Mouse (Mus musculus) stomach, postnatal 0 days (tissue): ENCODE measurements around the gene Usp5. TPM values are rescaled to one million over a fixed set of nuclear protein-coding genes. Genes with fewer than 3 reads are reported as not detected.
"Not testable (repeated sequence)": the region's sequence is repeated elsewhere in the genome, so short reads cannot be mapped to it uniquely, and the experiment has no call there.

ENCODE experiments used
- ATAC-seq: fragments of 200-750 bp; cut with Nextera tagmentation; 2 replicates; pipeline ENCODE4 v1.8.0; 2017; ENCODE audit not compliant: low FRiP score, low TSS enrichment
- DNase-seq: peaks from one replicate; pipeline ENCODE4 v3.0.0-alpha.2; 2016; ENCODE audit warnings: low spot score
- H3K27ac ChIP-seq: fragments of 300-500 bp; sonication (generic); replicated peaks from 2 replicates; pipeline ENCODE4 v1.5.1; 2014; ENCODE audit warnings: mild to moderate bottlenecking, control low read depth
- H3K27me3 ChIP-seq: fragments of 300-500 bp; sonication (generic); 2 replicates; pipeline ENCODE4 v1.6.1; 2014; ENCODE audit warnings: low read length; ENCODE audit not compliant: control insufficient read depth, insufficient read depth
- H3K36me3 ChIP-seq: fragments of 300-500 bp; sonication (generic); 2 replicates; pipeline ENCODE4 v1.6.1; 2014; ENCODE audit warnings: low read length, mixed read lengths; ENCODE audit not compliant: control insufficient read depth, insufficient read depth
- H3K4me1 ChIP-seq: fragments of 300-500 bp; sonication (generic); replicated peaks from 2 replicates; pipeline ENCODE4 v1.6.1; 2014; ENCODE audit warnings: antibody characterized with exemption; ENCODE audit not compliant: control insufficient read depth, insufficient read depth
- H3K4me2 ChIP-seq: fragments of 300-500 bp; sonication (generic); replicated peaks from 2 replicates; pipeline ENCODE4 v1.6.1; 2014; ENCODE audit warnings: low read depth, mild to moderate bottlenecking, control low read depth, moderate library complexity
- H3K4me3 ChIP-seq: fragments of 300-500 bp; sonication (generic); 2 replicates; pipeline ENCODE4 v1.5.1; 2014; ENCODE audit warnings: low read depth, low read length, control low read depth
- H3K9ac ChIP-seq: fragments of 300-500 bp; sonication (generic); 2 replicates; pipeline ENCODE4 v1.6.1; 2014; ENCODE audit warnings: mild to moderate bottlenecking, low read length, control low read depth, mixed read lengths
- H3K9me3 ChIP-seq: fragments of 300-500 bp; sonication (generic); 2 replicates; pipeline ENCODE4 v1.6.1; 2016; ENCODE audit warnings: low read length; ENCODE audit not compliant: control insufficient read depth
- CTCF ChIP-seq: IDR thresholded peaks from 2 replicates; pipeline ENCODE4 v1.5.1; 2016; ENCODE audit warnings: antibody characterized with exemption, low read depth, mild to moderate bottlenecking, moderate library complexity
- EP300 ChIP-seq: optimal IDR thresholded peaks from 2 replicates; pipeline ENCODE3; 2016; ENCODE audit warnings: antibody characterized with exemption
- WGBS: fragments of 180-500 bp; shearing (Covaris S2); extraction: QIAGEN DNeasy Blood & Tissue Kit; methylation state at CpG from one replicate; pipeline ENCODE4 v1.1.7; 2014; 5-methylcytosine and 5-hydroxymethylcytosine counted together
- polyA plus RNA-seq: library from polyadenylated mRNA; unstranded; fragments of >200 nt; fragmentation: Nextera tagmentation; extraction: Ambion mirVana; gene quantifications from 2 replicates; pipeline ENCODE4 v1.2.1, GENCODE M21; 2015

Usp5 gene
- polyA plus RNA-seq, 1 experiment from 2014 or later: 60.3 TPM

- H3K9me3 ChIP-seq: no peaks in the 10 kb centered on the region
- no peaks in the 10 kb centered on the region for H3K27me3 ChIP-seq
- ATAC-seq (no peak), DNase-seq (peak; percentile 50)
- TF ChIP-seq EP300 (no peak), CTCF (no peak)
- no peaks in the 10 kb centered on the region for H3K36me3 ChIP-seq
- H3K4me3 ChIP-seq: no peak overlapping the region
- 64% methylated on average over 6 of the region's 6 CpGs for WGBS
- 0 out of 2 replicates have a peak, but pooled peaks cover 2% of the 10 kb centered on the region for H3K4me1 ChIP-seq
- H3K4me2 ChIP-seq: no peak overlapping the region
- H3K9ac ChIP-seq: no peak overlapping the region; the same call in 1 of the 2 replicates
- peak overlapping the region; percentile 73 for H3K27ac ChIP-seq
These were observed 5.3 kb upstream of the Usp5 start for GRCm38 (mm10) chr6:124834512-124835081.

DNA sequence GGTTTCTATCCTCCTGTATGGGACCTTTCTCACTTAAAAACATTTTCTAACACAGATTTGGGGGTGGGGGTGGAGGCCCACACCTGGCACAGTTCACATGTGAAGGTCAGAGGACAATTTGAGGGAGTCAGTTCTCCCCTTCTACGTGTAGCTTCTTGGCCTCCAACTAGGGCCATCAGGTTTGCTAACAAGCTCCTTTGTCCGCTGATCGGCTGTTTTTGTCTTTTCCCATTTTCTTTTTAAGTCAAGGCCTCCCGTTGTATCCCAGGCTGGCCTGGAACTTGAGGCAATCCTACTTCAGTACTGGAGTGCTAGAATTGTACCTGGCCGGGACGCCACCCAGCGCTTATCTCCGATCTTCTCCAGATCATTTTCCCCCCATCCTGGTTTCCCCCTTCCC lies 2.4 kb upstream of the Usp5 start:
- no peak overlapping the region for H3K4me2 ChIP-seq
- H3K27me3 ChIP-seq: no peaks in the 10 kb centered on the region
- 89% methylated on average over 8 of the region's 8 CpGs for WGBS
- ATAC-seq: no peak
- H3K9ac ChIP-seq: no peak overlapping the region
- DNase-seq: no peak
- H3K36me3 ChIP-seq: no peaks in the 10 kb centered on the region
- H3K27ac ChIP-seq: no peak overlapping the region
- 0 out of 2 replicates have a peak, but pooled peaks cover 2% of the 10 kb centered on the region for H3K4me1 ChIP-seq
- H3K9me3 ChIP-seq: no peaks in the 10 kb centered on the region
- no peak overlapping the region for H3K4me3 ChIP-seq
- no peak for TF ChIP-seq EP300
- no peak for TF ChIP-seq CTCF

DNA sequence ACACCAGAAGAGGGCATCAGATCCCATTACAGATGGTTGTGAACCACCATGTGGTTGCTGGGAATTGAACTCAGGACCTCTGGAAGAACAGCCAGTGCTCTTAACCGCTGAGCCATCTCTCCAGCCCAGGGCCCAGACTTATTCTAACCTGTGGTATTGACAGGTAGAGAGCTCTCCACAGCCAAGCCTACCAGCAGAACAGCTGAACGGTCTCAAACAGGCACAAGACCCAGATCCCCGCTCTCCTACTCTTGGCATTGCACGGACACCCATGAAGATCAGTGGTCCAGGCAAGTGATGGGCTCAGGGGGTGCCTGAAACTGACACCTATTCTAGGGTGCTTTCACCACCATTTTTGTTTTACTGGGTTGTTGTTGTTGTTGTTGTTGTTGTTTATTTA lies 1.9 kb upstream of the Usp5 start:
- 89% methylated on average over 4 of the region's 4 CpGs for WGBS
- not testable (repeated sequence) for H3K4me3 ChIP-seq, ATAC-seq, DNase-seq, H3K36me3 ChIP-seq, H3K4me1 ChIP-seq, H3K27me3 ChIP-seq, H3K9me3 ChIP-seq, H3K27ac ChIP-seq, H3K9ac ChIP-seq
- peak overlapping the region; percentile 84 for H3K4me2 ChIP-seq

DNA sequence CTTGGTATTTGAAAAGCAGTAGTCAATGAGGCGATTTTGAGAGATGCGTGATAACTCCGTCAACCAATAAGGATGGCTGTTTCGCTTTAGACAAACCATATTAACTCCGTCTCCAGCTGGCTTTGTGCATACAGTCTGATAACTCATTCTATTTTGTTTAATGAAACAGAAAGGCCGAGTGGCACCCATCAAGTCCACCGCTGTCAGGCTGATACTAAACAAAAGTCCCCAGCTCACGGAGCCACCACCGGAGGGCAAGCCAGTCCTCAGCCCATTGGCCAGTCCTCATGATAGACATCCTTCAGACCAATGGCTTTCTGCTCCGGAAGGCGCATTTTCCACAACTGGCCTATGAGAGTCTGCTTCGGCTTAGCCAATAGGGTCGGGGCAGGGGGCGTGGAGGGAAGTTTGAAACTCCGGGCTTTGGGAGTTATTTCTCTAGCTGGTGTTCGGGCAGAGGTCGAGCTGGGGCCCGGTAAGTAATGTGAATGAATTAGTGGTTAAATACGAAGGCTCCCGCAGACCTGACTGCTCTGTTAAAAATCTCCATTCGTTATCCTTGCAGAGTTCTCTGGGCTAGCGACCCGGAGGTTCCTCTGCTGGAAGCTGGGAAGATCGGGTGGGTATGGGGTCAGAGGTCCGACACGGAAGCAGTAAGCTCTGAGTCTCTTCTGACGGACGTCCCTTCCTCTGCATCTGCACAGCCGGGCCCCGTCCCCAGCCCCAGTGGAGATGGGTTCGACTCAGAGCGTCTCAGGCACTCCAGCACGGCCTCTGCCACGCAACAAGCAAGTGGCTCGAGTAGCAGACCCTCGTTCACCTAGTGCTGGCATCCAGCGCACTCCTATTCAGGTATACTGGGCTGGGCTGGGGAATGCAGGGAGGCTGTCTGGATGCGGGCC lies 766 bp upstream of the Usp5 start:
- ATAC-seq (peak; percentile 86), DNase-seq (peak; percentile 92)
- peak overlapping the region; percentile 66 for H3K4me3 ChIP-seq
- under 1% methylated on average over 38 of the region's 38 CpGs for WGBS
- H3K4me1 ChIP-seq: 0 out of 2 replicates have a peak, but pooled peaks cover 2% of the 10 kb centered on the region
- peak overlapping the region; percentile 90 for H3K27ac ChIP-seq
- H3K36me3 ChIP-seq: peaks cover 2% of the 10 kb centered on the region; the same call in 1 of the 2 replicates
- peak; percentile 30 for TF ChIP-seq EP300
- TF ChIP-seq CTCF: peak; percentile 43
- H3K4me2 ChIP-seq: peak overlapping the region; percentile 84
- H3K9ac ChIP-seq: peak overlapping the region; percentile 62
- no peaks in the 10 kb centered on the region for H3K9me3 ChIP-seq
- no peaks in the 10 kb centered on the region for H3K27me3 ChIP-seq

- Histone ChIP-seq H3K4me3 (peak overlapping the region; percentile 66), H3K9me3 (no peaks in the 10 kb centered on the region), H3K4me1 (0 out of 2 replicates have a peak, but pooled peaks cover 2% of the 10 kb centered on the region), H3K27me3 (no peaks in the 10 kb centered on the region), H3K4me2 (peak overlapping the region; percentile 83), H3K27ac (peak overlapping the region; percentile 76), H3K36me3 (peaks cover 13% of the 10 kb centered on the region), H3K9ac (peak overlapping the region; percentile 60)
- peak; percentile 49 for DNase-seq
- ATAC-seq: no peak
- 18% methylated on average over 10 of the region's 10 CpGs for WGBS
- TF ChIP-seq CTCF: no peak; the same call in none of the 2 replicates
- TF ChIP-seq EP300: no peak
These were observed 1.1 kb downstream of the Usp5 start for GRCm38 (mm10) chr6:124828101-124828592.
